Mouse (Mus musculus) limb, embryonic 14.5 days (tissue): Measurements from ENCODE around the gene Mrpl58. TPM values are rescaled to one million over a fixed set of nuclear protein-coding genes. Genes with fewer than 3 reads are reported as not detected.
A peak's percentile ranks its signal among the peaks of the same experiment; 100 is the strongest.

Source experiments
- ATAC-seq: fragments of 200-750 bp; cut with Nextera tagmentation; 2 replicates; pipeline ENCODE4 v1.8.0; 2017; ENCODE audit warnings: low read depth, moderate number of reproducible peaks, moderate TSS enrichment; ENCODE audit not compliant: low FRiP score
- DNase-seq: peaks from one replicate; pipeline ENCODE4 v3.0.0-alpha.2; 2015; ENCODE audit warnings: low spot score
- H3K27ac ChIP-seq: fragments of 300-500 bp; sonication (generic); replicated peaks from 2 replicates; pipeline ENCODE4 v1.5.1; 2014; ENCODE audit warnings: low read depth, mild to moderate bottlenecking, low read length, moderate library complexity, mixed read lengths
- H3K27me3 ChIP-seq: fragments of 300-500 bp; sonication (generic); 2 replicates; pipeline ENCODE4 v1.6.1; 2014; ENCODE audit warnings: low read length, mixed read lengths; ENCODE audit not compliant: control insufficient read depth, insufficient read depth
- H3K36me3 ChIP-seq: fragments of 300-500 bp; sonication (generic); 2 replicates; pipeline ENCODE4 v1.6.1; 2014; ENCODE audit warnings: mild to moderate bottlenecking, low read length, moderate library complexity, mixed read lengths; ENCODE audit not compliant: control insufficient read depth, insufficient read depth
- H3K4me1 ChIP-seq: fragments of 300-500 bp; sonication (generic); 2 replicates; pipeline ENCODE4 v1.6.1; 2014; ENCODE audit warnings: antibody characterized with exemption, low read length, mixed read lengths; ENCODE audit not compliant: control insufficient read depth, insufficient read depth
- H3K4me2 ChIP-seq: fragments of 300-500 bp; sonication (generic); replicated peaks from 2 replicates; pipeline ENCODE4 v1.6.1; 2014; ENCODE audit warnings: low read depth, mild to moderate bottlenecking, low read length, moderate library complexity; ENCODE audit not compliant: severe bottlenecking
- H3K4me3 ChIP-seq: fragments of 300-500 bp; sonication (generic); replicated peaks from 2 replicates; pipeline ENCODE4 v1.5.1; 2014; ENCODE audit warnings: low read length
- H3K9ac ChIP-seq: fragments of 300-500 bp; sonication (generic); 2 replicates; pipeline ENCODE4 v1.6.1; 2014; ENCODE audit warnings: mild to moderate bottlenecking, low read depth, low read length, moderate library complexity; ENCODE audit not compliant: severe bottlenecking
- H3K9me3 ChIP-seq: fragments of 300-500 bp; sonication (generic); 2 replicates; pipeline ENCODE4 v1.6.1; 2016; ENCODE audit warnings: low read length; ENCODE audit not compliant: control insufficient read depth
- POLR2A ChIP-seq: fragments of 200-500 bp; IDR thresholded peaks from 2 replicates; pipeline ENCODE4 v1.8.0; 2012; ENCODE audit warnings: inconsistent platforms, mild to moderate bottlenecking, moderate library complexity, borderline replicate concordance; ENCODE audit not compliant: insufficient read depth, insufficient read length; ENCODE audit errors: extremely low read depth
- WGBS: fragments of 180-500 bp; shearing (Covaris S2); extraction: QIAGEN DNeasy Blood & Tissue Kit; methylation state at CpG from one replicate; pipeline ENCODE4 v1.1.7; 2014; 5-methylcytosine and 5-hydroxymethylcytosine counted together
- polyA plus RNA-seq, 2 experiments: library from polyadenylated mRNA; depleted of rRNA in 1 of 2; stranded (reverse) in 1 of 2; unstranded in 1 of 2; fragments of >200 nt; fragmentation: Nextera tagmentation in 1 of 2; extraction: Ambion mirVana in 1 of 2; gene quantifications; 2 replicates each; pipeline versions ENCODE4 v1.2.1 to v1.2.3; 2012 to 2014

The Mrpl58 gene
- polyA plus RNA-seq, 2 experiments: 92.2 to 169 TPM

DNA sequence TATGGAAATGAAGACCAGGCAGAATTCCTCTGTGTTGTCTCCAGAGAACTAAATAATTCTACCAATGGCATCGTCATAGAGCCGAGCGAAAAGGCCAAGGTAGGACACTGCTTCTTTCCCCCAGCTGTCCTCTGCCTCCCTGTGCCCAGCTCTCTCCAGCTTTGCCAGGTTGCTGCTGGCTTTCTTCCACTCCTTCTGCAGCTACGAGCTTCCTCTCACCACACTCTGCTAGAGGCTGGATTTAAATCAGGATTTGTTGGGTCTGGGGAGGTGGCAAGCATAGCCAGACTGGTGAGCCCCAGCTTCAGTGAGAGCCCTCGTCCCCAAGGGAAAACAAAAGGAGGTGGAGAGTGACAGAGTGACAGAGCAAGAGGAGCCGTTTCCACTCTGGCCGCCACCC lies 25.8 kb downstream of the Mrpl58 start:
- Histone ChIP-seq H3K36me3 (peaks cover 81% of the 10 kb centered on the region), H3K9ac (no peak overlapping the region), H3K9me3 (no peaks in the 10 kb centered on the region), H3K4me1 (peaks cover 9% of the 10 kb centered on the region), H3K4me2 (no peak overlapping the region), H3K4me3 (no peak overlapping the region), H3K27me3 (no peaks in the 10 kb centered on the region), H3K27ac (no peak overlapping the region)
- ATAC-seq (no peak), DNase-seq (no peak)
- TF ChIP-seq POLR2A: no peak
- WGBS: 81% methylated on average over 7 of the region's 7 CpGs

DNA sequence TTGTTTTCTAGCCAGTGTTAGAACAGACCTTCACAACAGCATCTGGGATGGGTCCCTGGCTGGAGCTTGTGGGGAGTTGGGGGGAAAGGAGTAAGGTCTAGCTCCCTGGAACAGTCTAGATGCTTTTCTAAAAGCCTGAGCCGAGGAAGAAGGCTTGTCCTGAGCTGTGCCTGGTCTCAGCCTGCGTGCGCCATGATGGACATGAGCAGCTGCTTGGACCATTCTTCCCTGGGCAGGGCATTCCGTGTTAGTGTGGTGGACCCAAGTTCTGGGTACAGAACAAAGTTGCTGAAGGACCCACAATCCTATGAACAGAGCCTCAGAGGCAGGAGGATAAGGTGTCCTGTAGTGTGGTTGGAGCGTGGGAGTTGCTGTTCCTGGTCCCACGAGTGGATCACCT lies 27.0 kb downstream of the Mrpl58 start:
- TF ChIP-seq POLR2A: no peak
- 97% methylated on average over 6 of the region's 6 CpGs for WGBS
- H3K27me3 ChIP-seq: no peaks in the 10 kb centered on the region
- ATAC-seq (no peak), DNase-seq (no peak)
- no peak overlapping the region for H3K4me2 ChIP-seq
- no peak overlapping the region for H3K4me3 ChIP-seq
- peaks cover 11% of the 10 kb centered on the region for H3K4me1 ChIP-seq
- H3K36me3 ChIP-seq: peaks cover 69% of the 10 kb centered on the region
- no peaks in the 10 kb centered on the region for H3K9me3 ChIP-seq
- no peak overlapping the region for H3K9ac ChIP-seq
- no peak overlapping the region for H3K27ac ChIP-seq

- no peak for ATAC-seq
These were observed 29.3 kb downstream of the Mrpl58 start for GRCm38 (mm10) chr11:115432814-115433213.

GRCm38 (mm10) chr11:115433342-115433741 lies 29.8 kb downstream of the Mrpl58 start:
- 80% methylated on average over 6 of the region's 6 CpGs for WGBS
- Histone ChIP-seq H3K27me3 (no peaks in the 10 kb centered on the region), H3K27ac (no peak overlapping the region), H3K9me3 (no peaks in the 10 kb centered on the region), H3K4me1 (peaks cover 9% of the 10 kb centered on the region), H3K9ac (no peak overlapping the region), H3K4me2 (no peak overlapping the region), H3K4me3 (no peak overlapping the region), H3K36me3 (peaks cover 45% of the 10 kb centered on the region)
- no peak for ATAC-seq
- DNase-seq: no peak
- TF ChIP-seq POLR2A: no peak

More at GRCm38 (mm10) chr11:115432814-115433213, 29.3 kb downstream of the Mrpl58 start:
- H3K9ac ChIP-seq: no peak overlapping the region
- H3K36me3 ChIP-seq: peaks cover 46% of the 10 kb centered on the region
- no peak for DNase-seq
- H3K27ac ChIP-seq: no peak overlapping the region
- H3K9me3 ChIP-seq: no peaks in the 10 kb centered on the region
- WGBS: 80% methylated on average over 4 of the region's 4 CpGs
- no peak overlapping the region for H3K4me2 ChIP-seq
- H3K4me1 ChIP-seq: peaks cover 14% of the 10 kb centered on the region
- no peaks in the 10 kb centered on the region for H3K27me3 ChIP-seq
- no peak for TF ChIP-seq POLR2A
- no peak overlapping the region for H3K4me3 ChIP-seq

DNA sequence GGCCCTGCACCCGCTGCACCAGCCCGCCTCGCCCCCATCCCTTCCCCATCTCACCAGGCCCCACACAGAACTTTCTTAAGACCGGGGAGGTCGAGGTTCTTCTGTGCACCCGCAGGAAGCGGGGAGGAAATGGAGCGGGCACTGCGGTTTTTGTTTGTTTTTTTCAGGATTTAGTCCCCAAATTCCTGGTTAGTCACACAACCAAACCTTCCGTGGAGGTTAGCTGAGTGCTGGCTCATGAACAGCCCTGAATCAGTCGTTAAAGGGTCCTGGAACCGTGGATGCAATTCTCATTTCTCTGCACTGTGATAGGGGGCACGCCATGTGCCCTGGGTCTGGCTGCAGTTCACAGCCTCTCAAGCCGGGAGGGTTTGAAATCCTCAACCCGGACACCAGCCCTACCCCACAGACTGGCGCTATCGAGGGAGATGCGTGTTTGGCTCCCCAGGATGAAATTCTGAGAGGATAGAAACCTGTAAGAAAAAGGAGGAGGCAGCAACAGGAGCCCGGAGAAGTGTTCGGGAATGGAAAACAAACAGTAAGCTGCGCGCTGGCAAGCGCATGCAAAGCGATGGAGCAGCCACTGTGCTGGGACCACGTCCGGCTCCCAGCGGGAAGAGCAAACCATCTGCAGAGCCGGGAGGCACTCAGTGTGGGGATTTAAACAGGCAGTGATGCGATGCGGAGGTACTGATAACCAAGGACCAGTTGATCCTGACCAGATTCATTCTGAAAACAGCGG lies 32.2 kb downstream of the Mrpl58 start:
- no peak for TF ChIP-seq POLR2A
- H3K4me2 ChIP-seq: peak overlapping the region; percentile 53
- WGBS: 7% methylated on average over 31 of the region's 31 CpGs
- no peak overlapping the region for H3K27ac ChIP-seq
- H3K27me3 ChIP-seq: no peaks in the 10 kb centered on the region
- H3K9me3 ChIP-seq: no peaks in the 10 kb centered on the region
- peaks cover 9% of the 10 kb centered on the region; the same call in 1 of the 2 replicates for H3K4me1 ChIP-seq
- peaks cover 21% of the 10 kb centered on the region for H3K36me3 ChIP-seq
- ATAC-seq: peak; percentile 58; the same call in 1 of the 2 replicates
- peak overlapping the region; percentile 46 for H3K9ac ChIP-seq
- H3K4me3 ChIP-seq: peak overlapping the region; percentile 32
- DNase-seq: peak; percentile 21
